Mouse (Mus musculus): ENCODE results near the gene Lamb3.
"Not testable (repeated sequence)": the region's sequence is repeated elsewhere in the genome, so short reads cannot be mapped to it uniquely, and the experiment has no call there.

Lamb3 gene

DNA sequence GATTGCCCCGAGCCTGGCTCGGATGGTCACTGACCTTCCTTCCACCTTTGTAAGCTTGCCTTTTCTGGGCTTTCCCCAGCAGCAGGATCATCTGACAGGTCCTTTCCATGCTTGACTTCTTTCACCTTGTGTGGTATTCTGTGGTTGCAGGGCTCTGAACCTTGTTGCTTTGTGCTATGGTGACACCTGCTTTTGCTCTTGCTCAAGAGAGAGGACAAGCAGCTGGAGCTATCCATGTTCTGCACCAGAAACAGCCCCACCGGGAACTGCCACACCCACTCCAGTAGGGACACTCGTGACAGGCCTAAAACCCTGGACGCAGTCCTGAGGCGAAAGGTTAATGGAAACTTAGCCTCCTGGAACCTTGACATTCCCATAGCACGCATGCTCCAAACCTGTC is 43.9 kb downstream of the Lamb3 start:
- DNase-seq, result no peak

DNA sequence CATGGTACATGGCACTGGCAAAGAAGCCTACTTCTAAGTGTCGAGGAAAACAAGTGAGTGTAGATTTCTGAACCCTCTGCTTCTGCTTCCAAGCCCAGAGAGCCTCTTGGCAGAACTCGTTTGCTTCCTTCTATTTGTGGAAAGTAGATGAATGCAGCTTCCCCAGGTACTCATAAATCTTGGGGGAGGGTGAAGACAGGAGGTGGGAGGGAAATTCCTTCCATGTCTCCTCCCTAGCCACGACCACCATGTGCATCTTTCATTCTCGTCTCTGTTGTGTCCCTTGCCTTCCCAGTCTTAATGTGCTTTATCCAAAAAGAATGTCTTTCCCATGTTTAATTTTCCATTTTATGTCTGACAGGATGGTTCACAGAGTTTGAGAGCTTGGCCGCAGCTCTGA is 45.1 kb downstream of the Lamb3 start:
- no peak for DNase-seq

DNA sequence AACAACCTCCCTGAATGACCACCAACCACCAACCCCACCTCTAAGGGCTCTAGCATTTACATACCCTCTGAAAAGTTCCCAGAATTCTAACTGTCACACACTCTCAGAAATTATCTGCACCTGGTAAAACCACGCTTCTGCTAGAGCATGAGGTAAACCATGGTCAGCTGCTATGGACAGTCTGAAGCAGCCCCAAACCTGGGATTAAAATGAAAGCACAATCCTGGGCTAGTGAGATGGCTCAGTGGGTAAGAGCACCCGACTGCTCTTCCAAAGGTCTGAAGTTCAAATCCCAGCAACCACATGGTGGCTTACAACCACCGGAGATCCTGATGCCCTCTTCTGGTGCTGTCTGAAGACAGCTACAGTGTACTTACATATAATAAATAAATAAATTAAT is 46.4 kb downstream of the Lamb3 start:
- not testable (repeated sequence) for DNase-seq

DNA sequence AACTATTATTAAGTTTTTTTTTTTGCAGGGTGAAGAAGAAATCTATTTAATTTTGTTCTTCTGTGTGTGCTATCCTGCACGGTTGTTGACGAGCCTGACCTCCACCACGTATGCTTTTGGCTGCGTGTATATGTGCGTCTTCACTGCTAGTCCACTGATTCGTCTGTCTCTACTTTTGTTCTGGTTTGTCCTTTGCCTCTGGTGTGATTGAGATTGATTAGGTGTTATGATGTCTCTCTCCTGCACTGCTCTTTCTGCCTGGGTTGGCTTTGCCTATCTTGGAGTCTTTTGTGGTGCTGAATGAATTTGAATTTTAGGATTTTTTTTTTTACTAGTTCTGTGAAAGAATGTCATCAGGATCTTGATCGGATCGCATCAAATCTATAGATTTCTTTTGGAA is 47.5 kb downstream of the Lamb3 start:
- DNase-seq, result no peak

DNA sequence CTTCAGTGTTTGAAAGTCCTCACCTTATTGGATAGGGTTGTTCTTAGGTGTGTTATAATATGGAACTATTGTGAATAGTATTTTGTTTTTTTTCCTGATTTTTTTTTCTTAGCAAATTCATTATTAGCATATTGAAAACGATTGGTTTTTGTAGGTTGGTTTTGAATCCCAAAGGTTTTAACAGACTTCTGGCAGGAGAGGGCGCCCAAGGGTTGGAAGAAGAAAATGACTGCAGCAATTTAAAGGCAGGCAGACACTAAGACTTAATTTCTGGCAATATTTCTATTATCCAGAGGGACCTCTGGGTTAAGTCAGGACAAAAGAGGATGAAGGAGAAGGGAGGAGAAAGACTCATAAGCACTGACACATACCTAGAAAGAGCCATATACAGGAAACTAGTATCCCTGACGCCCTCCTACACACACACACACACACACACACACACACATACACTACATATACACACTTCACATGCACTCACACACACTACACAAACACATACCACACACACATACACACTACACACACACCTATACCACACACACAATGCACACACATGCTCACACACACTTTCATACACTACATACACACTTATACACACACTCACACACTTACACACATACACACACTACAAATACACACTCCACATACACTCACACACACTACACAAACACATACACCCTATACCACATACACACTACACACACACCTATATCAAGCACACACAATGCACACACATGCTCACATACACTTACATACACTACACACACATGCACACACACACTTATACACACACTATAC is 48.2 kb downstream of the Lamb3 start:
- peak; percentile 77 for DNase-seq

DNA sequence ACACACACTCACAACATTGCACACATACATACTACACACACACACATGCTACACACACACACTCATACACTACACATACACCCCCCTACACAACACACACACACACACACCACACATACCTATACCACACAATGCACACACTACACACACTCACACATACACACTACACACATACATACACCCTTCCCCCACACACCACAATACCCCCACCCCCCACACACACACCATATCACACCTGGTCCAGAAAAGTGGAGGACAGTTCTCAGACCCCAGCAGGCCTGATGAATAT is 48.7 kb downstream of the Lamb3 start:
- DNase-seq, result no peak

DNA sequence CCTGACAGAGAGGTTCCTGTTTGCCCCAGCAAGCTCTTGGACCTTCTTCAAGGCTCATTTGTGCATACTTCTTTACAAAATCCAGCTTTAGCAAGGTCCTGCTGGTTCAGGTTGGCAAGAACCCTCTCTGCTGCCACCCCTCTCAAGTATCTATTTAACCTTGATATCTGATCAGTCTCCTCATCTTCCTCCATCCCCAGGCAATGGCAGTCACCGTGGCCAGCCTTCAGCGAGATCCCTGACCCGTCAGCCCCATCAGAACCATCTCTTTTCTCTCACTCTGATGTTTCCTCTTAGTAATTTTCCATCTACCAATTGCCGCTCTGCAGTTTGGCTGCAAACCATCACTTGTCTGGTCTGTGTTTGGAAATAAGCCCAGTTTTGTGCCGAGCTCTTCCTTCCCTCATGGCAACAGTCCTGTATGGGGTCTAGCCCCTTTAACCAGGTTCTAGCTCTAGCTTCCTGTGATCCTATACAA is 49.2 kb downstream of the Lamb3 start:
- peak; percentile 35 for DNase-seq

DNA sequence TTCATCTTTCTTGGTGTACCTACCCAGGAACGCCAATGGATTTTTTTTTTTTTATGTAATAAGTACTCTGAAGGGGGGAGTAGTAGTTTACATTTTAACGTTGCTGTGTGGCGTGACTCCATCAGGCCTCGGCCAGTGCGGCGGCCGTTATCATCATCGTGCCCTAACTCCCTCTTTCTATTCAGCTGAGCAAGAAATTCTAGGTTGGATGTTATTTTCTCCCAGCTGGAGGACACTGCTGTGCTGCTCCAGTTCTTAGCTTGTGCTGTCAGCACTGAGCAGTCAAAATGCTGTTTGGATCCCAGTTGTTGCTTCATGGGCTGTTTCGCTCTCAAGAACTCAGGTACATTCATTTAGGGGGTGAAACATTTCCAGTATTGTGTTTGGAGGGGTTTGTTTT is 52.1 kb downstream of the Lamb3 start:
- DNase-seq, result no peak

DNA sequence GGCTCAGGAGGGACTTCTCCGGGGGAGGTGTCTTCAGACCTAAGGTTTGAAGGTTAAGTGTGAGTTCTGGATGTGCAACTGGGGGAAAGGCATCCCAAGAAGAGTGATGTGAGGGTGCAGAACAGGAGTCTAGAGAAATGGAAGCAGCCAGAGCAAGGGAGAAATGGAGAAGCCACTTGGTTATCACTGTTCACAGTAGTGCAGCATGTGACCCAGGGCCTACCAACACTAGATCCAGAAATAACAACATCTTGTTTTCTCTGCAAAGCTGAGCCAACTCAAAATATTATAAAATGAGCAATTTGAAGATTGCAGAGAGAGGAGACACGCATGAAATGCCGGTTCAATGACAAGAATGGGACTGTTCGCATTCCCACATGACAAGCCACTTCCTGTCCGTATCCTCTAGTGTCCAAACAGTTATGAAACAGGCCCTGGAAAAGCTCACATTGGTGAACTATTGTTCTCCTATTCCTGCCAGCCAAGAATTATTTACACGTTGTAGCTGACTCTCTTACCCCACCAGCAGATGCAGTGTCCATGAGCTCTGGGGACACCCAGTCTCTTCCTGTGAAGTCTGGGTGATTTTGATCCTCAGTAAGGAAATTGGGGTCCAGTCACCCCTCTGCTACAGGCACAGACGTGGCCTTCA is 54.5 kb downstream of the Lamb3 start:
- no peak for DNase-seq

DNA sequence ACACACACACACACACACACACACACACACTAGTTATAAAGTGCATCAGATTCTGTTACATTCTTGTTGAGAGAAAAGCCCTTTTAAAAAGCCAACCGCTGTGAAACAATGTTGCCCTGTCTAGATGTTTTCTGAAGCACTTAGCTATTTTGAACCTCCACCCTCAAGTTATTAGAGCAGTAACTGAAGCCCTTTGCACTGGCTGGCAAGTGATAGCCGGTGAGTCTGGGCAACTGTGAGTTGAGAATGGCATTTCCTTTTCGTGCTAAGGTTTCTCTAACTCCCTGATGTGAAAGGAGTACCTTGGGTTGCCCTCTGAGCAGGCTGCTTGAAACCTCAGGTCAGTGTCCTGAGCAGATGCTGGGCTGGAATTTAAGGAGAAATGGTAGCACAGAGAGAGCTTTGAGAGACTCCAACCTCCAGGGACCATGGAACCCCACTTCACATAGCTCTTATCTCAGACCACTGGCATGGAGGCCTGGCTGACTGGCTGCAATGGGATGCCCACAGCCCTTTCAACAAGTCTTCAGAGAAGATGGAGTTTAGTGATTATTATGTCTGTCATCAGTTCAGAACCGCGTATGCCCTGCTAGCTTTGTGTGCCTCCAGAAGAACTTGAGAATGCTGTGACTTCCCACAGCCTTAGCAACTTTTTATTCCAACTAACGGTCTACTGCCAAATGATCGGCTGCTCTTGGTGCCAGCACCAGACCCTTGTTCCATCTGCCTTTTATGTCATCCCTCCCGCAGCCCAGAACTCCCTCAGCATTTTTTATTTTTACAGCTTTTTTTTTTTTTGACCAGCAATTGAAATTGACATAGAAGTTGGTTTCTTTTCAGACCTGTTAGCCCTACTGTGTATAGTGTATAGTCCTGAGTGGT is 55.8 kb downstream of the Lamb3 start:
- DNase-seq, result no peak

DNA sequence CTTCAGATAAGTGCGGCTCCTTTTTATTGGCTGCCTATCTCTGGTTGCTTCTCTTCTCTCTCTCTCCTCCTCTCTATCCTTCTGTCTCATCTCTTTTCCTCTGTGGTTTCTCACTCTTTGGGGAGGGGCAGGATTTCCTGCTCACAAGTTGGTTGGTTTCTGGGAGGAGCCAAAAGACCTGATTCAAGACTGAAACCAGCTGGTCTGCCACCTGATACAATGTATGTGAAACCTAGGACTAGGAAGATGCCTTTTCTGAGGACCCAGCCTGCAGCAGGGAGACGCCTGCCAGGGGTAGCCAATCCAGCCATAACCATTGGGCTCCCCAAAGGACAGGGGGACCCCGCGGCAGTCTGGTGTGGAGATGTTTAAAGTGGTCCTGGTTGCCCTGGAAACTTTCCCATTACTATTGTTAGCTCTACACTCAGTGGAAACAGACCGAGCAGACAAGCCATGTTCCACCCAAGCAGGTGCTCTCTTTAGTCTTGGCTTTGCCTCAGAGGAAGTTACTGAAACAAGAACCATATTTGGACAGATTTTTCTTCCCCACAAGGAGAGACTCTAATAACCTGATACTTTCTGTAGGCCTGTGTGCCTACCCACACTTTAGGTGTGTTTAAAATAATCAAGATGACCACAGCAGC is 56.6 kb downstream of the Lamb3 start, which contains the start of gene Hsd11b1:
TSS of gene Hsd11b1 (minus strand) at position 121 of the 644 bp plus-strand sequence.
- no peak for DNase-seq

DNA sequence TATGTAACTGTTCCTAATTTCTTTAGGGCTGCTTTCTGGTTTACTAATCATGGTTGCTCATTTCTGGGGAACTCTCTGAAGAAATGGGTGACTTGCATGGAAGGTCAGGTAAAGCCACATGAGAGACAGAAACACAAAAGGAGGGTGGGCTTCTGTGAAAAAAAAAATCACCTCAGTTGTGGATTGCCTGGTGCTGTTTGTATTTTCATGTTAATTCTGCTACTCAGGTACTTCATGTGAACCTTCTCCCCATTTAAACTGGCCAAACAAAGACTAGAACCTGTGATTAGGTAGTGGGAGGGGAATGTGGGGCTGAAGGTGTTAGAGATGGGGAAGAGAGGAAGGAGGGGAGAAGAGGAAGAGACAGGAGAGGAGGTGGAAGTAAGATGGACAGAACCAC is 58.2 kb downstream of the Lamb3 start:
- no peak for DNase-seq

DNA sequence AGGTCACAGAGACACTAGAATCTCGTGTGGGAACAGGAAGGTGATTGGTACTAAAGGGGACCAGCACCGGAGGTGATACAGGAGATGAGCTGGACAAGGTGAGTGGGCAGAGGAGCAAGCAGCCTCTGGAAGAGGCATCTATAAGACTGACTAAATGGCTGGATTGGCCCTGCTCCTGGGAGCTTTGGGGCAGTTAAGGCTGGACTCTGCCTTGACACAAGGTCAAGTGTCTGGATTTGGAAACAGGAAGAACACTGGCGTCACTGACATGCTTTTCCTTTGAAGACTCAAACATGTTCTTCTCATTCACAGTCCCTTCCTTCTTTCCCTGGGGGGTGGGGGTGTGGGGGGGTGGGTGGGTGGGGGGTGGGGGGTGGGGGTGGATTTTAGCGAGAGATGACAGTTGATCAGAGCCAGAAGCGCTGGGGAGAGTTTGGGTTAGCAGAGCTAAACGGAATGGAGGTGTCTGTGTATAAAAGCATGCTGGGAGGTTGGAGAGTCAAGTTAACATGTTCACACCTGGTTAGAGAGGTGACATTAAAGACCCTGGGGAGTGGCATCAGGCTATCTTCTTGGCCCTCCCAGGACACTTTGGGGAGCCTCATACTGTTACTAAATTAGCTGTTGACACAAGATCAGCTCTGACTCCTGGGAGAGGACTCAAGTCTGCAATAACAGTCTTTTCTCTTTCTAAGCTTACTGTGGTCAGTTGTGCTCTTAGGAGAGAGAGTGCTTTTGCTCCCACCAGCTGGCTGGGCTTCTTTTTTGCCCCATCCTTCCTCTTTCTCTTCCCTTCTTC is 63.7 kb downstream of the Lamb3 start:
- DNase-seq, result no peak

DNA sequence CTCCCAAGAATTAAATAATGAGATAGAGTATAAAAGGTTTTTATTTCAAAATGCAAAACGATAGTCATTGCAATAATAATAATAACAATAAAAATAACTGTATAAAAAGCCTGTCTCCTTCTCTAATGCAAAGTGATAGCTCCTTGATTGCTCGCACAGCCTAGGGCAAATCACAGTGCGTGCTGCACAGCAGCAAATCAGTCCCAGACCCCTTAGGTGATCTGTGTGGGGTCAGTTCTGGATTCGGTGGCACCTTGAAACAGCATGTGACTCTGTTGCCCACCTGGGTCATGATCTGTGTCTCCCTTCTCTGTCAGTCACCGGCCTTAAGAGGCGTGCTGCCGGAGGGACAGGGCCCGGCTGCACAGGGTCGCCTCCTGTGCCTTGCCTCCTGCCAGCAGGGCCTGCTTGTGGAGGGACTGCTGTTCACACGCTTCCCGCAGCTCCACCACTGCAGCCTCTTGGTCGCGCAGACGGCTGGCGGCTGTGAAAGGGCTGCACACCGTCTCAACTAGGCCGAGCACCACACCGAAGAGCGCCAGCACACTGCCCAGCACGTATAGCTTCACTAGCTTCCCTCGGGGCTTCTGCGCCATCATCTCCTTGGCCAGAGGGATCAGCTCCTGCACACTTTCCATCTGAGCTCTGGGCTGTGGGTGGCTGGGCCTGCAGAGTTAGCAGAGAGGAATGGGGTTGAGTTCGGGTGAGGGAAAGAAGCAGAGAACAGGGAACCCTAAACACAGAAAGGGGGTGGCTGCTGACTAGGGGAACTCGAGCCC is 64.8 kb downstream of the Lamb3 start:
- DNase-seq, result peak; percentile 38

DNA sequence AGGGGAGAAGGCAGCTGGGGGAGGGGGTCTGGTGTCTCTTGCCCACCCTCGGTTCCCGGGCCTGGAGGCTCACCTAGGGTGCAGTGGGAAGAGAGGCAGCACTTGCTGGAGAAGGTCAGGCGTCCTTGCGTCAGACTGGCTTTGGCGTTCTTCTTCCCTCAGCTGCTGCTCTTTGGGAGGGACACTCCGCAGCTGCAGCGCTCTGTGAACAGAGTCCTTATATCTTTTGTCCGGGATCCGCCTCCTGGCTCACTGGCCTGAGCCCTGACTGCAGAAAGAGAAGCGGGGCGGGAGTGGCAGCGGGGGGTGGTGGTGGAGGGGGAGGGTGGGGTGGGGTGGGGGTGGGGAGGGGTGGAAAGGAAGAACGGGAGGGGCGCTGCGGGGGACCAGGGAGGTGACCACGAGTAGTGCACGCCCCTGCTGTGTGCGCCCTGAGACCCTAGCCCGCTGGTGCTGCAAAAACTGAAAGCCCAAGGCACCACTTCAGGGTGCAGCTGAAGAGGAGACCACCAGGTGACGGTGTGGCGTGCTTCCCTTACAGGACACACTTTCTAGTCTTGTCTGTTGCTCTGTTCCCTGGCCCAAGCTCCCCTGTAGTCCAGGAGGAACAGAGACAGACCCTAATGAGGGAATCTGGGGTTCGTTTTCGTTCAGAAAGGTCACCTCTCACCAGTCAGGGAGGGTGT is 65.6 kb downstream of the Lamb3 start, which contains the start of gene G0s2:
TSS of gene G0s2 (minus strand) at position 302 of the 686 bp plus-strand sequence.
- DNase-seq, result peak; percentile 31

DNA sequence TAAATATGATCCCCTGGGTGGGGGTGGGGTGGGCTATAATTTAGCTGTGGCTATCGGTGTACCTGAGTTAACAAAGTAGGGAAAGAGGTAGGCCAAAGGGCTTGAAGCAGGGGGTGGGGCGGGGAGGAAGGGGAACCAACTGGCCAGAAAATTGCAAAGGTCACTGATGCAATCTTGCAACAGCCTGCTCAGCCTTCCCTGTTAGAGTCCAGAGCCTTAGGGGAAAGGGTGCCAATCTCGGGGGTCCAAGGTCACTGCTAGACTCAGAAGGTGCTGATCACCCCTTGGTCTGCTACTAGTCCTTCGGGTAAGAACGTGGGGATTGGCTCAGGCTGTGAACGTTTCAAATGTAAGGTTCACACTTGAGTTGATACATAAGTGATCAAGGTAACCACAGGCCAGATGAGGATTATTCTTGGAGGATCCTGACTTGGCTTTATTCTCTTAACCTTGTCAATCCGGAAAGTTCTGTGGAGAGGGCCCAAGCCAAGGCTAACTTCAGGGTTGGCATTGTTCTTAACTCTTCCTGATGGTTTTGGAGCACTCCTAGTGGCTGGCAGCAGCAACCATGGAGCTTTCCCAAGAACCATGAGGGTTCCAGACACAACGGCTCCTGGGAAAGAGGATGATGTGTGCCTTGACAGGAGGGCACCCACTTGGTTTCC is 67.0 kb downstream of the Lamb3 start:
- no peak for DNase-seq

DNA sequence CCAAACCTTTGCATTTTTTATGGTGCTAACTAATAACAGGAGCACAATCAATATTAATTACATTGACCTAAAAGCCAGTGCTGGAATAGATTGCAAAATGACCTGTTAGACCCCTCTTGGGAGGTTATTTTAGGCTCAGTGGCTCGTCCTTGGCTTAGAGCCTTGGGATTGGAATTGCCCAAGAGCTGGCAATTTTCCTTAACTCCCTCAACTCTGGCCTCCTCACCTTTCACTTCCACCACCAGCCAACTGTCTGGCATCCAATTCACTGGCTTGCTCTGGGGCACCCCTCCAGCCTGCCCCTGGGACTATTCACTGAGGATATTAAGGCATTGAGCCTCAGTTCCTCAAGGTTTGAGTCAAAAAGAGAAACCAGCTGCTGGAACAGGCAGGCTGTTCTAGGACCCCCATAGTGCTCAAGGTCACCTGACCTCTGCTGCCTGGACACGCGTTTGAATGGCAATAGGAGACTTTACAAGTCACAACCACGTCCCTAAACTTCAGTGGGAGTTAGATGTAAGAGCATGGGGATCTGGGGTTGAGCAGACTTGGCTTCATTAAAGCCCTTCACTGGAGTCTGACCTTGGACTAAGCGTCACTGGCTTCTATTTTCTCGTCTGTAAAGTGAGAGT is 71.0 kb downstream of the Lamb3 start:
- no peak for DNase-seq

DNA sequence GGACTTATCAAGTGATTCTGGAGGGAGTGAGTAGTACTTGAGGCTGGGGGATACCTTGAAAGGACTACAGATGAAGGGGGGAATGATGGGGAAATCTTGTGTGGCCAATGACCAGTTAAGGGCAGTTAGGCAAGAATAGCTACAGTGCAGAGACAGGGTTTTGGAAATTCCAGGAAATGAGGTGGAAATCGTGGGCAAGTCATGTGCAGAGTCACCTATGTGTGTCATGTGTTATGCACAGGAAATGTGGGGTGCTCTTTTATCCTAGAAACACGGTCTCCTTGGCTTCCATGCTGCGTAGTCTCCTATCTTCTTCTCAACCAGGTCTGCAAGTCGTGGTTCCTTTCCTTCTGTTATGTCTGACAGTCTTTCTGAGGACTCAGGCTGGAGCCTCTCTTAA is 72.0 kb downstream of the Lamb3 start:
- no peak for DNase-seq

DNA sequence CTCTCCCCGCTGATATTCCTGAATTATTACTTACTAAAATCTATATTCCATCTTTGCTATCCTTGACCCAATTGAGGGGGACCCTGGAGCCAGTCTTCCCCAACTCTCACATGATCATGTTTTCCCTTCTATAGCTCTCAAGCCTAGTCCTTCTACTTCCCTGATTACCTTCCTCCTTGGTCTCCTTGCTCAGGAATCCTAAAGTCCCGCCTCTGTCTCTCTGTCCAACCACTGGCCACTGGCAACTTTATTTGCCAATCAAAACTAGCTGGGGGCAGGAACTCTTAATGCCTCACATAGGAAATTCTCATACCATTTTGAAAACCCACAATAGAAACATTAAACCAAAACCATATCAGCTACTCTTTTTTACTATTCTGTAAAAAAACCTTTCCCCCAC is 73.8 kb downstream of the Lamb3 start:
- no peak for DNase-seq

Data from cerebellum, adult 11 months (tissue).